Mouse (Mus musculus) heart, postnatal 4 days (tissue): ENCODE measurements around the gene Rap1b. TPM values are rescaled to one million over a fixed set of nuclear protein-coding genes. Genes with fewer than 3 reads are reported as not detected.

Source experiments
- DNase-seq: peaks from one replicate; pipeline ENCODE4 v3.0.0; 2021
- total RNA-seq, 2 experiments: library from RNA; stranded (reverse); gene quantifications; 2 replicates each; pipeline ENCODE4 v1.2.3; 2021

The Rap1b gene
- total RNA-seq, 2 experiments from 2014 or later: 101 to 103 TPM

DNA sequence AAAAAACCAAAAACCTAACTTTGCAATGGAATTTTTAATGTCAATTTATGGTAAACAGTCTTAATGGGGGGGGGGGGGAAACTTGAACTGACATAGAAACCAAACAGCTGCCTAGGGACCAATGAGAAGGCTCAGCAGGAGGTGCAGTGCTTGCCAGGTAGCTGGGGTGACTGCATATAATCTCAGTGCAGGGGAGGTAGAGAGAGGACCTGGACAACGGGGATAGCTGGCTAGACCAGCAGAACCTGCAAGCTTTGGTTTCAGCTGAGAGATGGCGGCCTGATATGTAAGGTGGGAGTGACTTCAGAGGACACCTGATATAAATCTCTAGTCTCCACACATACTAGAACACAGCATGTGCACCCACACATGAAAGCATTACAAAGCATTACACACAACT, 33.3 kb downstream of the Rap1b start:
- no peak for DNase-seq

DNA sequence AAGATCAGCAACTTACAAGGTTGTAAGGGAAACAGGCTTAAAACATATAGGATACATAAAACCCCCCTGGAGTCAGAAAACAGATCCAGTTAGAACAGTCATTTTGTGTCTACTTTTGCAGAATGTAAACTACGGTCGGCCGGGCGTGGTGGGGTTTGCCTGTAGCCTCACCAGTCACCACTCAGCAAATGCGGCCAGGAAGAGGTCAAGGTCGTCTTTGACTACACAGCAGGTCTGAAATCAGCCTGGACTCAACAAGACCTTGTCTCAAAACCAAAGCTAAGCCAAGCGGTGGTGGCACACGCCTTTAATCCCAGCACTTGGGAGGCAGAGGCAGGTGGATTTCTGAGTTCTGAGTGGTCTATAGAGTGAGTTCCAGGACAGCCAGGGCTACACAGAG, 34.3 kb downstream of the Rap1b start:
- DNase-seq: no peak

DNA sequence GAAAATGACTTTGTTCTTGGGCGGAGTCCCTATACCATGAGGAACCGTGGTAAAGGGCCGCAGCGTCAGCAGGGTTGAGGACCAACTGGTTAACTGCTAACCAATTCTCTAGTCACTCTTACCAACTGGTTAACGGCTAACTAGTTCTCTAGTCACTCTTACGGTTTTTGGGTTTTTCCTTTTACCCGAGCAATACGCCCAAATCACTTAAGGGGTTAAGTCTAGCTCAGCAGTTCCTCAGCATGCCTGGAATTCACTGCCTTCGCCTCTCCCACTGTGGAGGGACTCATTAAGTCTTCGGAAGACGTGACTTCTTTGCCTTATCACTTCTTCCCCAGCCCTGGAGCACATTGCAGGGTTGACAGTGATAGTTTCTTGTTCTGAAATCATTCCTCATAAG, 35.3 kb downstream of the Rap1b start:
- no peak for DNase-seq

DNA sequence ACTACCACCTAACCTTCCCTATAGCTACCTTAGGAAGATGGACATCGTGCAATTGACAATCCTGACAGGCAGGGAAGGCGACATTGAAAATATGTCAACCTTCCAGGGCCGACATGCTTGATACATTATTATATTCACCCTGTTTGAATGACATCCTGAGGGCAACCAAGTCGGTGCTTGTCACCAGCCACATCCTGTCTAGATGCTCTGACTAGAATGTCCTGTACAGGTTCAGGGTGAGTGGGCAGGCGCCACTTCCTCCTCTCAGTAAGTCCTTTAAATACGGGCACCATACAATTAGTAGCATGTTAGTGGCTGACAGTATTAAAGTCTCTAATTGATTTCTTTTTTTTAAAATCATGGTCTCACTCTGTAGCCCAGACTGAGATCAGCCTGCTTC, 37.8 kb downstream of the Rap1b start:
- DNase-seq: no peak

DNA sequence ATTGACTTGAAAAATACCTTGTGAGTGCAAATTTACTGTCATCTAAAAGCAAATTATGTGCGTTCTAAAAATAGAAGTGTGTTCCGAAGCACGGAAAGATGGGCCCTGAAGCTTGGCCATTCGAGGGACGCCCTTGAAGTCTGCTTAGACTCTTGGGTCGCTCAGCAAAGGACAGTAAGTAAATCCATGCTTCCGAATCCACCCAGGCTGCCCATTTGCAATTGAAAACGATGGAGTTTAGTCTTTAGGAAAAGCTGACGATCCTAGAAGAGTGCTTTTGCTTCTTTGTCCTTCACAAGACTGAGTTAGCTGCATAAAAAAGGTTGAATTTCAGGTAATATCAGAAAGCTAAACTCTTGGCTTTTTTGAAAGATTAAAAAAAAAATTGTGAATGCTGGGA, 39.9 kb downstream of the Rap1b start:
- DNase-seq: no peak

DNA sequence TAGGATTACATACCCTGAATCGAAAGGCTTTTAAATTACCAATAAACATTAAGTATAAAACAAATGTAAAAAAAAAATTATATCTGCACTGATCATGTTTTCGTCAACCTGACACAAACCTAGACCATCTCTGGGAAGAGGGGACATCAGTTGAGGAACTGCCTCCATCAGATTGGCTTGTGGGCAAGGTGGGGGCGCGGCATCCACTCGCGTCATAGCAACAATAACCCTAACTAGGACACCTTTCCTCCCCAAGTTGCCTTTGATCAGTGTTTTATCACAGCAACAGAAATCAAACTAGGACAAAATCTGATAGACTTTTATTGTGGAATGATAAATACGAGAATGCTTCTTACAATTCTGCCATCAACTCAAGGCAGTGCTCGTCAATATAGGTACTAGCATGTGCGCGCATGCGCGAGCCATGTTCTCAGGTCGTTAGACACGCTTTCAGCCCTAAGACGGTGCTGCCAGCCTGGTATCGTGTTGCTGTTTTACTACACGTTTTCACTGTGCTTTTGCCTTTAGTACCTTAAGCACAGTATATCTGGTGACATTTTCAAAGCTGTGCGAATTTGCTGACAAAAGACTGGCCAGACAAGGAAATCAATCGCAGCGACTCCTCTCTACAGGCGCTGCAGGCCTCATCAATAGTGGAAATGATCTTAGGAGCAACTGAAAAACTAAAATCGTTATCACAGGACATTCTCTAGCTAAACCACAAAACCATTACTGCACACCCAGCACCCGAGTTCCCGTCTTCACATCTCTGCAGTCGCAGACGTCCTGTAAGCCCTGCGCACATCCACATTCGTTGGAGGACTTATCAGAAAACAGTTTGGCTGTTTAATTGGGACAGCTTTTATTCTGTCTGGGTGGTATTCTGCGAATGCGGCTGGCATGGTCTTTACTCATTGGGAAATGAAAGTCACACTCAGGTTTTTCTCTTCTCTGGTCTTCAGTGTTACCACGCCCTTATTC, 41.7 kb downstream of the Rap1b start:
- no peak for DNase-seq

DNA sequence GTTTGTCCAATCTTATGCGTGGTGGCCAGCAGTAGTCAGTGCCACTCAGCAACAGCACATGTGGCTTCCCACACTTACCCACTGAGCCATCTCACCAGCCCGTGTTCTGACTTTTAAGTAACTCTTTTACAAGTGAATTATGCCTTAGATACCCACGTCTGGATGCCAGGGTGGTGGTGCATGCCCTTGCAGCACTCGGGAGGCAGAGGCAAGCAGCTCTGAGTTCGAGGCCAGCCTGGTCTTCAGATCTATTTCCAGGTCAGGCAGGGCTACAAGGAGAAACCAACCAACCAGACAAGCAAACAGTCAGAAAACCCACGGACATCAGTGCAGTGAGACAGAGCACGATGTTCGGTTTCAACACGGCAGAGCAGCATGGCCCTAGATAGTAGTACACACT, 43.9 kb downstream of the Rap1b start:
- DNase-seq: no peak

DNA sequence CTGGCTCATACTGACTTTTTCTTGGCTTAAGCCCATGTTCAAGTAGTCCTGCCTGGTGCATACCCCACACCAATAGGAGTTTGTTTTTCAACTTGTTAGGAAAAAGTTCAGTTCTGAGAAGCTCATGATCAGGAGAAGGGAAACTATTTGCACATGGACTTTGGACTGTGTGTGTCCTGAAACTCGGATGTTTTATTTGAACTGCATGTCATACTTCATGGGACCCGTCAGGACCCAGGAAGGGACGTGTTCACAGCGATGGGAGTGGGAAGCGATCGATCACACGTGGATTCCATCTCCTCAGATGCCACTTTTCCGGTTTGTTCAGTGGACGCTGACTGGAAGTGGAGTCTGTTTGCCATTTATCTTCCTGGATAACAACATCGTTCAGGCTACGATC, 46.0 kb downstream of the Rap1b start:
- no peak for DNase-seq

DNA sequence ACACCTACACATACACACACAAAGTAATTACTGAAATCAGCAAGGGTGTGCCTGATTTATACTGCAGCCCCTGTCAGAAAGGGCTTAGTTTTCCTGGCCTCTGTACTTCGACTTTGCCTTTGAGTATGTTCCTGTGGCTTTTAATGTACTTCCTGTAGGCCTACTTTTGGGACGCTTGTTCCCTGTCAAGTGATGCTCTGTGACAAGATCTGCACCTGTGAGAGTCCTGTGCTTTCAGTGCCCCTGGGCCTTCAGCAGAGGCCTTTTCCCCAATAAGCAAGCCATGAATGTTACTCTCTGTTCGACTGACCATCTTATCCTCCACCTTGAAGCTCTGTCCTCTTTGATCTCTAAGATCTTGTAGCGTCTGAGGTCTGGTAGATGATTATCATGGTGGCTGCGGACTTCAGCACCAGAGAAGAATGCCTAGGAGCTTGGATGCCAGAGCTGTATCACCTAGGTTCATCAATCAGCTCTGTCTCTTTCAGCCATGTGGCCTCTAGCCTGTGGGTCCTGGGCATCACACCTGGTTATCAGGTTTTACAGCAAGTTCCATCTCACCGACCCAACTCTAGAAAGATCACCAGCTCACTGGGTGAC, 47.3 kb downstream of the Rap1b start:
- no peak for DNase-seq

DNA sequence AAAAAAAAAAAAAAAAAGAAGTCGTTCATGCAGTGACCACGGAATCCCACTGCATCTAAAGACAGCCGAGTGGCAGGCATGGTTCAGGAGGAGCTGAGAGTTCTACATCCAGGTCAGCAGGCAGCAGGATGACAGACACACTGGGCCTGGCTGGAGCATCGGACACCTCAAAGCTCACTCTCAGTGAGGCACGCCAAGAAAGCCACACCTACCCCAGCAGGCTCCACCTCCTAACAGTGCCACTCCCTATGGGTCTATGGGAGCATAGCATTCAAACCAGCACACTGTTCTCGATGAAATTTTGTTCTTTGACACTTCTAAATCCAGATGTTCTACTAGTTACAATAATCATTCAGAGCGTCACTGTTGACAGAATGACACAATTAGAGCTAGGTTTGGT, 48.2 kb downstream of the Rap1b start:
- no peak for DNase-seq

DNA sequence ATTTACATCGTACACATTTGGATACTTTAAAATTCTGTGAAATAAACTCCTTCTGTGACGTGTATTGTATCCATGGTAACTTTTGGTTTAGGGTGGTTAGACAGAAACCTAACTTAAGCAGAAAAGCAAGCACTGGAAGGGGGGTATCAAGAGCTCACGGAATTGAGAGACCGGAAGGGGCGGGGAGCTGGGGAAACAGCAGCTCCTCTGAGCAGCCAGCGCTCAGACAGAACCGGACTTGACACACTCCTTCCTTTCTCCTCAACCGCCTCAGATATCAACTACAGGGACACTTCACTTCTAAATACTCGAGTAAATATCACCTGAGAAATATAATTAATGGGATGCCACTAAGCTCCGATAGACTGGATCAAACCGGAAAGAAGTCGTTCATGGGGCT, 48.7 kb downstream of the Rap1b start:
- DNase-seq: no peak

DNA sequence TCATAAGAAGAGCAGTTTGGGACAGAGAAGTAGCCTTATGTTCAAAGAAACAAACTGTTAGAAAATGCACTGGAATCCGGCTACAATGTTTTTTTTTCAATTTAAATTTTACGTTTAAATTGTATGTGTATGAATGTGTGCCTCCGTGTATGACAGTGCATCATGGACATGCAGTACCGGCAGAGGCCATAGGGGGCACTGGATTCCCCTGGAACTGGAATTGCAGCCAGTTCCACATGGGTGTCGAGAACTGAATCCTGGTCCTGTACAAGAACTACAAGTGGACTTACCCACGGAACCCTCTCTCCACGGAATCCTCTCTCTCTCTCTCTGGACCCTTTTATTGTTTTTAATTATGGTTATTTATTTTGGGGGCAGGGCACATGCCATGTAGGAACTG, 49.7 kb downstream of the Rap1b start:
- DNase-seq: peak; percentile 26

DNA sequence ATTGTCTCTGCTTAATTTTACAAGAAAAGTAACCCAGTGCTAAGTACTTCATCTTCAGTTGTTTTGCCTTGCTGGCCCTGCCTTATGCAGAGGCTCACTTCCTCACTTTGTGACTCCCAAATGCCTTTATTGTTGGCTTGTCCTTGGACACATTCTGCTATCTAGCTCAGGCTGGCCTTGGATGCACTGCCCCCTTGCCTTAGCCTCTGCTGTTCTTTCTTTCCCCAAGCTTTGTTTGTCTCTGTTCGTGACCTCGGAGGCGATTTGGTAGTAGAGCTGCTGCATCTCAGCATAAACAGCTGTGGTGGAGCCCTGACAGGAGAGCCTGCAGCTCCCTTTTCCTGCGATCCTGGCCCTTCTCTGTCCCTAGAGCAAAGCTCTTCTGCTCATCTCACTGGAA, 50.6 kb downstream of the Rap1b start:
- no peak for DNase-seq

DNA sequence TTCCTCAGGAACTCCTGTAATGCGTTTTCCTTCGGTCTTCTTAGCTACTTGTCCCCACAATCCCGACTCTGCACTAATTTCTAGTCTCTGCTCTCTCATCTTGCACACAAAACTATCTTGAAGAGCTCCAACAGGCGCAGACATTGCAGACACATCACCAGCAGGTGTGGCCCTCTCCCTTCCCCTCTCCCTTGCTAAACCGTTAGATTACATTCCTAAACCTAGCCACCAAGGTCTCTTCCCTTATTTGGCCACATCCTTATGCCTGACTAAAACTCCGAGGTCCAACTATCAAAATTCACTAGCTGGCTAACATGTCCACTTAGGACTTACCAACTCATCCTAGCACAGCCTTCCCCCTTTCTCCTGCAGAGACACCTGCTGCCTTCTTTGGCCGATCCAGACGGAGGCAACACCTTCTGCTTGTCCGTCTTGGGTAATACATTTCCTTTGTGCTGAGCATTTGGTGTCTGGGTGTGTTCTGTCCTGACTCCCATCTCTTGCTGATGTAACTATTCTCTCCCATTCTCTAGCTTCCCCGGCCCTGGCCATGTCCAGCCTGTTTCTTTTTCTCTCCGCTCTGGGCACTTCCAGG, 52.3 kb downstream of the Rap1b start:
- no peak for DNase-seq

DNA sequence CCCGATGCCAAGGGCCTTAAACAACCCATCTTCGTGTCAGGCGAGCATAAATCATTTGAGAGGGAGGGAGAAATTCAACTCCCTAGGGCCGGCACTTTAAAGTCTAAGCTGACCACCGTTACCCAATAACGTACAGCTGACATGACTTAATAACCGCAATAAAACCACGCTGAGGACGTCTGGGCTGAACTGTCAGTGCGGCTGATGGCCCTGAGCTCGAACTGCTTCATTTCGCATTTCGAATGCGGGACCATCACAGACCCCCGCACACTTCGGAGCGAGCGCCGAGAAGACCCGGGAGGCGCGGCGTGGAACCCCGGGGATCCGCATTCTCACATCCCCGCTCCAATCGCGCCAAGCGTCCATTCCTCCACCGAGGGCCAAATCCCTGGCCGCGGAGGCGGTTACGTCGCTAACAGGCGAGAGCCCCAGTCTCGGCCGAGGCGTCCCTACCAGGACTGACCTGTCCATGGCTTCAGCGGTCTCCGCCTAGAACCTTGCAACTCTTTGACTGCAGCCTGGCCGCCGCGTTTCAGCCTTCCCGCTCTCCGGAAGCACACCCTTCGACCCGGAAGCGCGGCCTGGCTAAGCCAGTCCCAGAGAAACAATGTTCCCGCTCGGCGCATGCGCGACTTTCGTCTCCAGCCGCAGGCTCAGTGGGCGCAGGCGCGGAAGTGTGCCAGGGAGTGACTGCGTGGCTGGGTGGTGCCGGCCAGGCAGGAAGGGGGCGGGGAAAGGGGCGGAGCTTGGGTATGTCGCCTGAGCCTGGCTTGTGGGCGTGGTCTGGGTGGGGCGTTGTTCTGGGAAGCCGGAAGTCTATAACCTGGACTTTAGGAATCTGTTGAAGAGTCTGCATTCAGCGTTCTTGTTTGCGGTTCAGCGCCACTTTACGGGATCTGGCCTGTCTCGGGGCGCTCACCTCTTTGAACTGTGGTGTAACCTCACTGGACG, 53.4 kb downstream of the Rap1b start, which contains the start of gene Nup107:
TSS of gene Nup107 (minus strand) at position 565 of the 951 bp plus-strand sequence.
- DNase-seq: peak; percentile 100

DNA sequence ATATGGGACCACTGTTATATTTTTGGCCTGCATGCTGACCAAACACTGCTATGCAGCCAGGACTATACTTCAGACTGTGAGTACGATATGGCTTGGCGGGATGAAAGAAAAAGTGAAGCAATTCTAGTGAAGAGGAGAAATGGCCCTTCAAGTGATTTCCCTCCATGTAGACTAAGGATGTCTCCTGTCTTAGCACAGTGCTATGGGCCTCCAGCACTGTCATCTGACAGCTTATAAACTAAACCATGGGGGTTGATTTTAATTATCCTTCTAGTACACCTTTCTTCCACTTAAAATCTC, 54.7 kb downstream of the Rap1b start:
- no peak for DNase-seq

DNA sequence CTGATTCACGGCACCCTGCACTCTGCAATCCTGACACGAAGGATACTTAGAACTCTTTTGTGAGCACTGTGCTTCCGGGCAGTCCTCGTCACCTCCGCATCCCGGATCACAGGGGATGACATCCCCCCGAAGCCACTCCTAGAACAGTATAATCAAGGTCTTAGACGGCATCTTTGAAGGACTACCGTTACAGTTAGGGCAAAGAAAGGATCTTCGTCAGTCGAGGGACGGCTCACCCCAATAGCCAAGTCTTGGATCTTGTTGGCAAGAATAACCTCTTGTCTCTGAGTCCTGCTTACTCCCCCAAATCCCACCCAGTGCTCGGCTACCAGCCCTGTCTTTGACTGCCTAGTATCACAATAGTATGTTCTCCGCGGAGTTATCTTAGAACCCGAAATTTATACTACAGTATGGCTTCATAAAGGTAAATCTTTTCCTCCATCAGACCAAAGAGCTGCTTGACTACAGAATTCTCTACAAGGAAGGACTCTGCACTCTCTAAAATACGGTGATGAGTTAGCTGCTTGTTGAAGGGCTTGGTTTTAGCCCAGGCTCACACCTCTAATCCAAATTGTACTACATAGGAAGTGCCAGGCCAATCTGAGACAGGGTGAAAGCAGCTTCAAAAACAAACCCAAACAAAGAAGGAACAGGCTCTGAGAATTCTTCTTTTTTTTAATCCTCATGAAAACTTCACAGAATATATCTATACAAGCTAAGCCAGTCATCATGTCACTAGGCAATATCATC, 55.2 kb downstream of the Rap1b start:
- no peak for DNase-seq

DNA sequence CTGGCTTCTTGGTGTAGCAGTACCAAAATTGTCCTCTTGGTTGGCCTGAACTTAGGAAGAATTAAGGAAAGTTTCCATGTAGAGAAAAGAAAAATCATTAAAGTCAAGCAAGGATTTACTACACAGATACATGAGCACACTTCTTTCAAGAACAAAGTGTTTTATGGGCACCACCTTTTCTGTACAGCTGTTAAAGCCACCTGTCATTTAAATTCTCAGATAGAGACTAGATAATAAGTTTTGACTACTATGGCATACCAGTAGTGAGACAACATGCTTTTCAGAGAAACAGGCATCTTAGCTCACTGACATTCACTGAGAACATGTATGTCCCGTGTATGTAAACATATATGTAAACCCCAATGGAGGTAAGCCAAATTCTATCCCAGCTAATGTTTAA, 55.8 kb downstream of the Rap1b start:
- no peak for DNase-seq

DNA sequence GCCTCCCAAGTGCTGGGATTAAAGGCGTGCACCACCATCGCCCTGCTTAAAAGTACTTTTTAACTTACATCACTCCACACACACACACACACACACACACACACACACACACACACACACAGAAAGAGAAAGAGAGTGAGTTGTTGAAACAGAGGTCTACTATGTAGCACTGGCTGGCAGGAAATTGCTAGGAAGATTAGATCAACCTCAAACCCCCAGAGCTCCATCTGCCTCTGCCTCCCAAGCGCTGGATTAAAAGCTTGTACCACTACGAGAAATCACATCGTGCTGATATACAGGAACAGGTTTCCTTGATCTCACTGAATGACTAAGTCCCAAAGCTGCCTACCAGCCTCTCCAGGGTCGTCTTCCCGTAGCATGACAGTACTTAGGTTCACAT, 61.2 kb downstream of the Rap1b start:
- DNase-seq: no peak

DNA sequence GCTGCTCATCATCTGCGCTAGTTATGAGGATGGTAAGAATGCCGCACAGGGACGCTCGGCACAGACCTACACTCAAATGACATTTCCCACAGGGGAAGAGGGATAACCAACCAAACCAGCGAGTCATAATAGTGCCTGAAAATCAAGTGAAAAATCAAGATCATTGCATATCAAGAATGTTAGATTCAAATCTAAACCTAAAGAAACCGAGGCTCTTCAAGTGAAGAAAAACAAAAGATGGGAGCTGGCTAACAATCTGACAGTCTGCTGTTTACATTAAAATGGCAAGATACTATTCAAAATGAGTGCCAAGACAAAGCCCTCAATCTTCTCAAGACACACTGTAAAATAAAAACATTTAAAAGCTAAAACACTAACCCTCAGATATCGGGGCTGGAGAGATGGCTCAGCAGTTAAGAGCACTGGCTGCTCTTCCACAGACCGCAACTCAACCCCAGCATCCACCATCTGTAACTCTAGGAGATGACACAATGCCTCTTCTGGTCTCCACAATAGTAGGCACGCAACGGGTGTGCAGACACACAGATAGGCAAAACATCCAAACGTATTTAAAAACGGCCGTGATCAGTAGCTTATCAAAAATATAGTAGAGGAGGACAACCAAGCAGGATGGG, 61.9 kb downstream of the Rap1b start:
- no peak for DNase-seq

DNA sequence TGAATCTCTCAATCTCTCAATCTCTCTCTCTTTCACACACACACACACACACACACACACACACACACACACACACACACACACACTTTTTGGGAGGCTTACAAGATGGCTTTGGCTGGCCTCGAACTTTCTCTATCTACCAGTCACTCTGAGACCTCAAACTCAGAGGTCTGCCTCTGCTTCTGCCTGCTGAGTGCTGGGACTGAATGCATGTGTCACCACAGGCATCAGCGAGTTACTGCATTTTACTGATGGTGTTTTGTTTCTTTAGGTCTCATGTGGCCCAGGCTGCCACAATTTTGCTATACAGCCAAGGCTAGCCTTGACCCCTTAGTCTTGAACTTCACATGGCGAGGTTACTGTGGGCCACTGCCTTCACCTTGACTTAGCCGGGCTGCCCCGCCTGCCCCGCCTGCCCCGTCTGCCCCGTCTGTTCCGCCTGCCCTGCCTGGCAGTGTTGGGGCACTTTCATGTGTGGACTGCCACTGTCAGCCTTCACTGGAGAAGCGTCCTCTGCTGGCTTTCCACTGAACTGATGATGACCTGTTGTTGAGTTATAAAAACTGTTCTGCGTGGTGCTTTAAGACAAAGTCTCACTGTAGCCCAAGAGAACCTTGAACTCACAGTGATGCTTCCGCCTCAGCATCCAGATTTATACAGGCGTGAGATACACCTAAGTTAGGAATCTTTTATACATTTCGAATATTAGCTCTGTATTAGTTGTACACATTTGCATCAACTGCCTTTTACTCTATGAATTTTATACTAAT, 63.2 kb downstream of the Rap1b start:
- DNase-seq: no peak
